Mouse (Mus musculus) cortical plate, adult 2 months (tissue): ENCODE measurements around the gene Smim20. TPM values are rescaled to one million over a fixed set of nuclear protein-coding genes. Genes with fewer than 3 reads are reported as not detected.
A peak's percentile ranks its signal among the peaks of the same experiment; 100 is the strongest.

Experiments
- H3K27ac ChIP-seq: fragments of 200-500 bp; 2 replicates; pipeline ENCODE4 v1.5.1; 2012; ENCODE audit warnings: low read length, control low read depth, inconsistent platforms; ENCODE audit not compliant: insufficient read depth
- H3K4me1 ChIP-seq: fragments of 200-500 bp; 2 replicates; pipeline ENCODE4 v1.6.1; 2011; ENCODE audit warnings: low read length; ENCODE audit not compliant: control insufficient read depth, insufficient read depth
- H3K4me3 ChIP-seq: fragments of 200-500 bp; 2 replicates; pipeline ENCODE4 v1.5.1; 2011; ENCODE audit warnings: mild to moderate bottlenecking, low read length, control low read depth; ENCODE audit not compliant: insufficient read depth
- CTCF ChIP-seq: fragments of 200-500 bp; IDR thresholded peaks from 2 replicates; pipeline ENCODE4 v1.5.1; 2011; ENCODE audit warnings: mild to moderate bottlenecking, control low read depth, low read length; ENCODE audit not compliant: insufficient read depth; ENCODE audit errors: extremely low read depth
- POLR2A ChIP-seq: fragments of 200-500 bp; IDR thresholded peaks from 2 replicates; pipeline ENCODE4 v1.6.1; 2011; ENCODE audit warnings: mild to moderate bottlenecking, low read length, control low read depth; ENCODE audit not compliant: insufficient read depth; ENCODE audit errors: extremely low read depth
- polyA plus RNA-seq: library from polyadenylated mRNA; depleted of rRNA; stranded (reverse); fragments of >200 nt; gene quantifications from 2 replicates; pipeline ENCODE4 v1.2.3, GENCODE M21; 2012

Gene Smim20
- polyA plus RNA-seq, 1 experiment = 82.2 TPM

GRCm38 (mm10) chr5:53259894-53260293 is 7.0 kb upstream of the Smim20 start:
- H3K4me1 ChIP-seq = peaks cover 2% of the 10 kb centered on the region; the same call in 1 of the 2 replicates
- H3K27ac ChIP-seq = no peak overlapping the region
- no peak overlapping the region for H3K4me3 ChIP-seq
- TF ChIP-seq POLR2A (no peak), CTCF (no peak)

- TF ChIP-seq CTCF (no peak), POLR2A (no peak)
- H3K4me3 ChIP-seq = no peak overlapping the region
- H3K4me1 ChIP-seq = peaks cover 2% of the 10 kb centered on the region; the same call in 1 of the 2 replicates
- H3K27ac ChIP-seq = no peak overlapping the region
These were observed 4.9 kb upstream of the Smim20 start for GRCm38 (mm10) chr5:53261999-53262398.

DNA sequence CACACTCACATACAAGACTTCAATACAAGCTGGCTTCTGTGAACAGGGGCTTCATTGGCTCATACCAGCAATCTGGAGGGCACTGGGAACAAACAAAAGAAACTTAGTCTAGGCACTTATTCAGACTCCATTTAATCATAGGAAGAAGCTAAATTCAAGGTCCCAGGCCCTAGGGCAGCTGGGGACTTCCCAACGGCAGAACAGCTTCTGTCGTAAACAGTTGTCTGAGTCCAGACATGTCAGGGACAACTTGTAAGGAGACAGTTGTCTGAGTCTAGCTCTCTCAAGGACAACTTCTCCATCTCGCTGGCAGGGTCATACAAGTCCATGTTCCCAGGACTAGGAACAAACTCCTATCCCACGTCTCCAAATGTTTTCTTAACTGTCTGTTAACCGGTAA is 2.8 kb upstream of the Smim20 start:
- H3K4me3 ChIP-seq = no peak overlapping the region
- H3K27ac ChIP-seq = no peak overlapping the region
- no peak for TF ChIP-seq POLR2A
- TF ChIP-seq CTCF = no peak
- peaks cover 6% of the 10 kb centered on the region for H3K4me1 ChIP-seq

- H3K4me1 ChIP-seq = peaks cover 4% of the 10 kb centered on the region; the same call in 1 of the 2 replicates
- H3K4me3 ChIP-seq = no peak overlapping the region
- H3K27ac ChIP-seq = no peak overlapping the region
- TF ChIP-seq CTCF (no peak), POLR2A (no peak)
These were observed 1.1 kb upstream of the Smim20 start for GRCm38 (mm10) chr5:53265740-53266139.

- Histone ChIP-seq H3K4me1 (peaks cover 4% of the 10 kb centered on the region; the same call in 1 of the 2 replicates), H3K4me3 (no peak overlapping the region), H3K27ac (no peak overlapping the region)
- TF ChIP-seq CTCF = no peak
- no peak for TF ChIP-seq POLR2A
These were observed 702 bp upstream of the Smim20 start for GRCm38 (mm10) chr5:53266181-53266580.

- Histone ChIP-seq H3K27ac (no peak overlapping the region), H3K4me1 (peaks cover 4% of the 10 kb centered on the region; the same call in 1 of the 2 replicates), H3K4me3 (peak overlapping the region; percentile 74; the same call in 1 of the 2 replicates)
- TF ChIP-seq POLR2A = no peak
- no peak for TF ChIP-seq CTCF
These were observed 1.3 kb downstream of the Smim20 start for GRCm38 (mm10) chr5:53268095-53268692.

GRCm38 (mm10) chr5:53269799-53270198 is 2.9 kb downstream of the Smim20 start:
- Histone ChIP-seq H3K4me3 (no peak overlapping the region), H3K4me1 (peaks cover 7% of the 10 kb centered on the region; the same call in 1 of the 2 replicates), H3K27ac (no peak overlapping the region)
- TF ChIP-seq POLR2A = no peak
- TF ChIP-seq CTCF = no peak

GRCm38 (mm10) chr5:53270947-53271711 is 4.2 kb downstream of the Smim20 start:
- H3K4me3 ChIP-seq = no peak overlapping the region
- no peak for TF ChIP-seq CTCF
- TF ChIP-seq POLR2A = no peak
- peaks cover 10% of the 10 kb centered on the region; the same call in 1 of the 2 replicates for H3K4me1 ChIP-seq
- H3K27ac ChIP-seq = no peak overlapping the region

- H3K4me3 ChIP-seq = no peak overlapping the region
- no peak overlapping the region for H3K27ac ChIP-seq
- TF ChIP-seq CTCF (no peak), POLR2A (no peak)
- H3K4me1 ChIP-seq = peaks cover 10% of the 10 kb centered on the region; the same call in 1 of the 2 replicates
These were observed 5.7 kb downstream of the Smim20 start for GRCm38 (mm10) chr5:53272626-53273025.

GRCm38 (mm10) chr5:53273699-53274430 is 7.0 kb downstream of the Smim20 start:
- Histone ChIP-seq H3K27ac (no peak overlapping the region), H3K4me3 (no peak overlapping the region), H3K4me1 (peaks cover 7% of the 10 kb centered on the region; the same call in 1 of the 2 replicates)
- TF ChIP-seq POLR2A (no peak), CTCF (no peak)
